Comparison of ENCODE assay signal across 15 mouse cellular contexts in genomic region chr5:147655761-147656160, GRCm38 (mm10).
A peak's percentile ranks its signal among the peaks of the same experiment; 100 is the strongest.
DNase-seq lines count a peak whose midpoint lies in the region; ATAC-seq and TF ChIP-seq lines count a peak whose summit lies in the region.
"Had no signal": no experiment of that assay in that cellular context is flagged by ENCODE, and none has a peak within 500 bp of the region (broad histone marks: within the 10 kb centered on the region; RNA-seq: fewer than 3 reads in every experiment).

No protein-coding gene starts in this region.

- peak overlapping the region; percentile 40; the same call in 1 of the 2 replicates for H3K27ac ChIP-seq in gastrocnemius, adult 2 months
- H3K27ac ChIP-seq in liver, adult 2 months (replicated peaks; ENCODE audit: insufficient read depth, low read depth, low read length), result no peak overlapping the region
- no peak overlapping the region for H3K27ac ChIP-seq in liver, embryonic 11.5 days (ENCODE audit: low read depth, low read length)
- H3K27ac ChIP-seq in bone marrow, adult 2 months (ENCODE audit: control insufficient read depth, insufficient read depth, low read depth, low read length, poor library complexity), result no peak overlapping the region
- H3K27ac ChIP-seq: forebrain, embryonic 15.5 days; hindbrain, embryonic 14.5 days; liver, embryonic 15.5 days had no signal

- no peaks in the 10 kb centered on the region for H3K9me3 ChIP-seq in liver, embryonic 11.5 days (ENCODE audit: control insufficient read depth, low read length)
- H3K9me3 ChIP-seq: forebrain, embryonic 15.5 days; liver, embryonic 15.5 days had no signal

- TF ChIP-seq CTCF in gastrocnemius, adult 2 months (IDR thresholded peaks at IDR 0.05), result peak; percentile 10; the same call in 1 of the 2 replicates
- TF ChIP-seq CTCF in liver, adult 2 months (IDR thresholded peaks at IDR 0.05; ENCODE audit: low read depth, low read length), result peak; percentile 40; the same call in 1 of the 2 replicates
- 0 out of 2 replicates have a peak, but pooled peaks have one; percentile 24 for TF ChIP-seq CTCF in bone marrow, adult 2 months (IDR thresholded peaks at IDR 0.05; ENCODE audit: control insufficient read depth, insufficient read depth, low read length)

- DNase-seq in gastrocnemius, adult 2 months, result no peak
- DNase-seq in gastrocnemius, postnatal 36 days, result no peak
- no peak for DNase-seq in liver, adult 2 months (ENCODE audit: extremely low read depth, low read depth, low spot score)
- DNase-seq in liver, embryonic 11.5 days (ENCODE audit: low spot score), result no peak
- peak; percentile 27 for DNase-seq in A20 (ENCODE audit: low read depth, low spot score)
- DNase-seq in thymus, postnatal 0 days (ENCODE audit: low spot score), result no peak
- no peak for DNase-seq in cerebellum, adult 9-10 months
- DNase-seq: adrenal gland, postnatal 10 days; gastrocnemius, postnatal 25 days; kidney, adult 9 months; thymus, postnatal 4 days had no signal

- no peaks in the 10 kb centered on the region for H3K36me3 ChIP-seq in liver, adult 2 months (ENCODE audit: control insufficient read depth, insufficient read depth, low read length)
- no peaks in the 10 kb centered on the region for H3K36me3 ChIP-seq in liver, embryonic 11.5 days (ENCODE audit: control insufficient read depth, insufficient read depth, low read length)
- H3K36me3 ChIP-seq: forebrain, embryonic 15.5 days; liver, embryonic 15.5 days had no signal

- no peak for ATAC-seq in liver, embryonic 11.5 days (replicated peaks; ENCODE audit: low FRiP score)
- ATAC-seq: forebrain, embryonic 15.5 days had no signal

- H3K4me1 ChIP-seq in liver, adult 2 months (ENCODE audit: control insufficient read depth, insufficient read depth, low read length), result no peaks in the 10 kb centered on the region
- peaks cover 8% of the 10 kb centered on the region for H3K4me1 ChIP-seq in liver, embryonic 11.5 days (replicated peaks; ENCODE audit: control insufficient read depth, insufficient read depth, low read length)
- H3K4me1 ChIP-seq in bone marrow, adult 2 months (ENCODE audit: control insufficient read depth, insufficient read depth, low read length), result no peaks in the 10 kb centered on the region
- H3K4me1 ChIP-seq: forebrain, embryonic 15.5 days had no signal

- H3K4me2 ChIP-seq in liver, embryonic 11.5 days, result no peak overlapping the region
- H3K4me2 ChIP-seq: forebrain, embryonic 15.5 days; hindbrain, embryonic 14.5 days; liver, embryonic 15.5 days had no signal

- no peaks in the 10 kb centered on the region for H3K27me3 ChIP-seq in liver, adult 2 months (ENCODE audit: control insufficient read depth, insufficient read depth, low read length)
- peaks cover 2% of the 10 kb centered on the region; the same call in 1 of the 2 replicates for H3K27me3 ChIP-seq in liver, embryonic 11.5 days (replicated peaks; ENCODE audit: control insufficient read depth, insufficient read depth, low read length)
- H3K27me3 ChIP-seq: forebrain, embryonic 15.5 days; liver, embryonic 15.5 days had no signal

- intact Hi-C loops in gastrocnemius, adult 2 months (cut with DNase I), result no loop called here
- intact Hi-C loops in gastrocnemius, postnatal 36 days (cut with DNase I), result no loop called here

- H3K9ac ChIP-seq in liver, adult 2 months (ENCODE audit: low read depth, low read length), result no peak overlapping the region
- no peak overlapping the region for H3K9ac ChIP-seq in liver, embryonic 11.5 days (ENCODE audit: low read depth, low read length)
- H3K9ac ChIP-seq: forebrain, embryonic 15.5 days; hindbrain, embryonic 14.5 days; liver, embryonic 15.5 days had no signal

- no peak for TF ChIP-seq POLR2A in liver, adult 2 months (IDR thresholded peaks at IDR 0.05; ENCODE audit: extremely low read depth, insufficient read depth, low read length)
- TF ChIP-seq POLR2A in bone marrow, adult 2 months (IDR thresholded peaks at IDR 0.05; ENCODE audit: borderline replicate concordance, control insufficient read depth, low read depth, low read length), result no peak

- no peak overlapping the region for H3K4me3 ChIP-seq in gastrocnemius, adult 2 months
- no peak overlapping the region for H3K4me3 ChIP-seq in liver, adult 2 months (ENCODE audit: insufficient read depth, low read depth, low read length)
- H3K4me3 ChIP-seq in liver, embryonic 11.5 days (ENCODE audit: low read depth, low read length), result no peak overlapping the region
- no peak overlapping the region for H3K4me3 ChIP-seq in bone marrow, adult 2 months (replicated peaks; ENCODE audit: control insufficient read depth, low read depth, low read length)
- H3K4me3 ChIP-seq: forebrain, embryonic 15.5 days; liver, embryonic 15.5 days had no signal

- no peaks in the 10 kb centered on the region for H3K79me2 ChIP-seq in liver, adult 2 months (ENCODE audit: control insufficient read depth, insufficient read depth, low read length)

- WGBS in liver, adult 2 months, result 90% methylated on average over 7 of the region's 7 CpGs
- WGBS in liver, embryonic 11.5 days, result 81% methylated on average over 7 of the region's 7 CpGs
- WGBS in bone marrow, adult 2 months, result 80% methylated on average over 7 of the region's 7 CpGs
